Mouse (Mus musculus) kidney, adult 2 months (tissue): ENCODE measurements around the gene Cldn34d. TPM values are rescaled to one million over a fixed set of nuclear protein-coding genes. Genes with fewer than 3 reads are reported as not detected.
A peak's percentile ranks its signal among the peaks of the same experiment; 100 is the strongest.

Experiments used
- DNase-seq: peaks from one replicate; pipeline ENCODE4 v3.0.0; 2021
- H3K27ac ChIP-seq: fragments of 200-500 bp; 2 replicates; pipeline ENCODE4 v1.5.1; 2012; ENCODE audit warnings: low read depth, low read length, control low read depth, inconsistent platforms; ENCODE audit not compliant: insufficient read depth
- H3K27me3 ChIP-seq: fragments of 200-500 bp; replicated peaks from 2 replicates; pipeline ENCODE4 v1.6.1; 2012; ENCODE audit warnings: mild to moderate bottlenecking, moderate library complexity, low read length, inconsistent platforms; ENCODE audit not compliant: control insufficient read depth, insufficient read depth
- H3K36me3 ChIP-seq: fragments of 200-500 bp; 2 replicates; pipeline ENCODE4 v1.6.1; 2012; ENCODE audit warnings: mild to moderate bottlenecking, moderate library complexity, low read length, inconsistent platforms; ENCODE audit not compliant: control insufficient read depth, insufficient read depth
- H3K4me1 ChIP-seq: fragments of 200-500 bp; 2 replicates; pipeline ENCODE4 v1.6.1; 2011; ENCODE audit warnings: low read length; ENCODE audit not compliant: control insufficient read depth, insufficient read depth
- H3K4me3 ChIP-seq: fragments of 200-500 bp; 2 replicates; pipeline ENCODE4 v1.5.1; 2011; ENCODE audit warnings: mild to moderate bottlenecking, low read depth, low read length, control low read depth; ENCODE audit not compliant: insufficient read depth
- CTCF ChIP-seq: fragments of 200-500 bp; conservative IDR thresholded peaks from 2 replicates; pipeline ENCODE4 v1.5.1; 2011; ENCODE audit warnings: low read depth, mild to moderate bottlenecking, control low read depth, low read length, moderate library complexity, mixed read lengths; ENCODE audit not compliant: insufficient read depth, insufficient read length
- POLR2A ChIP-seq: fragments of 200-500 bp; IDR thresholded peaks from one replicate; pipeline ENCODE4 v1.6.1; 2011; ENCODE audit warnings: low read depth, low read length, control low read depth
- WGBS: fragments of 180-500 bp; shearing (Covaris S2); methylation state at CpG from one replicate; pipeline ENCODE4 v1.1.7; 2018; 5-methylcytosine and 5-hydroxymethylcytosine counted together
- polyA plus RNA-seq: library from polyadenylated mRNA; depleted of rRNA; stranded (reverse); fragments of >200 nt; gene quantifications from 2 replicates; pipeline ENCODE4 v1.2.3, GENCODE M21; 2012; rRNA removed

Gene Cldn34d
- polyA plus RNA-seq = not detected in 2 replicates

- TF ChIP-seq CTCF = no peak
- no peak for TF ChIP-seq POLR2A
- no peak for DNase-seq
- Histone ChIP-seq H3K27ac (no peak within 1 kb of the TSS), H3K4me1 (no peaks in the 10 kb centered on the region), H3K4me3 (no peak within 1 kb of the TSS), H3K27me3 (peaks cover 4% of the 10 kb centered on the region), H3K36me3 (peaks cover 2% of the 10 kb centered on the region)
- 77% methylated on average over 1 of the region's 1 CpGs for WGBS
Observed at GRCm38 (mm10) chrX:76602824-76603223, at the start of gene Cldn34d. TSS of gene Cldn34d (minus strand) at chrX:76602924.

GRCm38 (mm10) chrX:76598459-76599206 lies 4.1 kb downstream of the Cldn34d start:
- Histone ChIP-seq H3K27me3 (peaks cover 4% of the 10 kb centered on the region), H3K4me3 (no peak overlapping the region; the same call in 1 of the 2 replicates), H3K4me1 (no peaks in the 10 kb centered on the region), H3K27ac (no peak overlapping the region), H3K36me3 (peaks cover 2% of the 10 kb centered on the region)
- peak; percentile 48 for DNase-seq
- TF ChIP-seq POLR2A = peak; percentile 44
- no peak for TF ChIP-seq CTCF
- WGBS = 53% methylated on average over 6 of the region's 6 CpGs

Other genes starting within 250 kb of the Cldn34d start
- not detected in 2 replicates for gene Cldn34b4, start 209.6 kb downstream of the Cldn34d start, polyA plus RNA-seq